Mouse (Mus musculus): ENCODE data around the gene Vmn2r121. TPM values are rescaled to one million over a fixed set of nuclear protein-coding genes. Genes with fewer than 3 reads are reported as not detected.

The Vmn2r121 gene
- polyA plus RNA-seq (2015; fragmentation: Nextera tagmentation; extraction: Ambion mirVana): not detected in 2 replicates

DNA sequence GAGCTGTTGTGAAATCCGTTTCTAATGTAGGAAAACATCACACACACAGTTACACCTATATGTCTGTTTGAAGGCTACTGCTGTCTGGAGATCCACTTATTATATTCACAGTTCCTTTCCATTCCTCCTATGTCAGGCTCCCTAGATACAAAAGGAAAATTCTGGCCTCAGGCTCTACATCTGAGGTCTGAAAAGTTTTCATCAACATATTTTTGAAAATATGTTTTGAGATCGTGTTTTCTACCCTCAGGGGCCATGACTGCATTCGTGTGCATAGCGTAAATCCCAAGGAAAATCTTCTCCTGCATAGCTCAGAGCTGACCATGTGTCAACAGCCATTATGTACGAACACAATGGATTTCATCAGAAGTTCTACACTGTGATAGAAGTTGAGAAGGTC lies at the start of gene Vmn2r121:
TSS of gene Vmn2r121 (minus strand) at position 101 of the 400 bp plus-strand sequence.
- Histone ChIP-seq H3K9ac (no peak within 1 kb of the TSS), H3K4me2 (replicated peaks) (no peak within 1 kb of the TSS), H3K27me3 (no peaks in the 10 kb centered on the region), H3K27ac (replicated peaks) (no peak within 1 kb of the TSS), H3K9me3 (replicated peaks) (no peaks in the 10 kb centered on the region), H3K4me1 (no peaks in the 10 kb centered on the region), H3K36me3 (no peaks in the 10 kb centered on the region), H3K4me3 (replicated peaks) (no peak within 1 kb of the TSS)
- 53% methylated on average over 5 of the region's 5 CpGs for WGBS
- ATAC-seq (ENCODE audit: insufficient number of reproducible peaks, low FRiP score, low TSS enrichment, low read depth): no peak
